Mouse (Mus musculus) lung, postnatal 10 days (tissue): Measurements from ENCODE around the gene Intu.

Experiments used
- DNase-seq: peaks from one replicate; pipeline ENCODE4 v3.0.0; 2021

Gene Intu

GRCm38 (mm10) chr3:40527976-40528950 lies 2.8 kb upstream of the Intu start:
- peak; percentile 42 for DNase-seq

DNA sequence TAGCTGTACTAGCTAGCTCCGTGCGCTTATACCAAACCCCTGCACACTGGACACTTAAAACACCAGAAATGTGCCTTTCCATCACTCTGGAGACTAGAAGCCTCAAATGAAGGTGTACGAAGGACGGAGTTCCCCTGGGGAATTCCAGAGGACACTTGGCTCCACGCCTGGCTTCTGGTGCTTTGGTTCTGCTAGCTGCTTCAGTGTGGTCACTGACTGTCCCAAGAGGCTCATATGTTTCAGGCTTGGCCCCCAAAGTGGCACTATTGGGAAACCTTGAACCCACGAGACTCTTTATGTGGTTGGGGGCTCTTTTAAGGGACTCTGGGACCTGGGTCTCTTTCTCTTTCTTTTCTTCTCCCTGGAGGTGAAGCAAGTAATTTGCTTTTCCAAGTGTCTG lies 2.1 kb upstream of the Intu start:
- DNase-seq, result no peak

- no peak for DNase-seq
These were observed 241 bp upstream of the Intu start for GRCm38 (mm10) chr3:40530845-40531244.

- DNase-seq, result no peak
These were observed 1.2 kb downstream of the Intu start for GRCm38 (mm10) chr3:40532256-40532655.

- DNase-seq, result no peak
These were observed 3.1 kb downstream of the Intu start for GRCm38 (mm10) chr3:40534141-40534540.

DNA sequence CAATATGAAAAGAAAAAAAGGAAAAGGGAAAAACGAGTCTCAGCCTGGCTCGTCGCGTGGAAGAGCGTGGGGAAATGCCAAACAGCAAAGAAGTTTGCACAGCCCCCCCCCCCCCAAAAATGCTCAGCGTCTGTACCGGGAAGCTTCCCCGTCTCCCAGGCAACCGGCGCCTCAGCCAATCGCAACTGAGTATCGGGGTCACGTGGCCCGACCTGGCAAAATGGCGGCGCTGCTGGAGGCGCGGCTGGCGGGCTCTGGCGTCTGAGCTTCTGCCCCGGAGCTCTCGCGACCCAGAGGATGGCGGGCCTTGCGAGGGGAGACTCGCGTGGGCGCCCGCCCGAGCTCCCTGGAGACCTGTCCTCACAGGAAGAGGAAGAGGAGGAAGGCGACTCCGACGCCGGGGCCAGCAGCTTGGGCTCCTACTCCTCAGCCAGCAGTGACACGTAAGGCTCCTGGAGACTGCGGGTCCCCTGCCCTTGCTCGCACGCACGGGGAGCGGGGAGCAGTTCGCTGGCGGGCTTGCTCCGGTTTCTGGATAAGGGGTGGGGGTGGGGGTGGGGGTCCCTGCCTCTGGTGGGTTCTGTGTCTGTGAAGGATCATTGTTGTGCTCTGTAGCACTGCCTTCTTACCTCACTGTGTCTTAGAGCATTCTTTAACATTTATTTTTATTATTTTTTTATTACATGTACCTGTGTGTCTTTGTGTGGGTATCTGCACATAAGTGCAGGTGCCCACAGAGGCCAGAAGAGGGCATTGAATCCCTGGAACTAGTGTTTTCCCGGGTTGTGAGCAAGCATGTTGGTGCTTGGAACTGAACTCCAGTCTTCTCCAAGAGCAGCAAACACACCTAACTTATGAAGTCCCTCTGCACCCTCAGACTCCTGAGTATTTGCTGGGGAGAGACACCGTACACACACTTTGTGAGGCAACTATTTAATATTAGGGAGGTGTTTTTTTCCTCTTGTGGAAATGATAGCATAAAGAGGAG lies 9.8 kb downstream of the Intu start:
- DNase-seq, result peak; percentile 94

DNA sequence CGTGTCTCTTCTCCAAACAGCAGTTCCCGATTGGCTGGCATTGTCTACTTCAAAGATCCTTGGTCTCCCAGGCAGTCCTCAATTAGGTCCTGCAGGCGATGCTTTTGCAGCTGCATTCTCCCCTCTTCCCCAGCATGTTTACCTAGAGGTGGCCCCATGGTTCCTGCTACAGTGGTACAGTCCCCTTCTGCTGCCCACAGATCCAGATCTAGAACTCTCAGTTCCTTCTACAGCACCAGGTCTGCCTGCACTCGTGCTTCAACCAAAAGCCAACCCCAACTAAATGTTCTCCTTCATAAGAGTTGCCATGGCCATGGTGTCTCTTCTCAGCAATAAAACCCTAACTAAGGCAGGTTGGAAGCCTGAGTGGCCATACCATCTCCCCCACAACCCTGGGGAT lies 15.5 kb downstream of the Intu start:
- DNase-seq, result no peak

DNA sequence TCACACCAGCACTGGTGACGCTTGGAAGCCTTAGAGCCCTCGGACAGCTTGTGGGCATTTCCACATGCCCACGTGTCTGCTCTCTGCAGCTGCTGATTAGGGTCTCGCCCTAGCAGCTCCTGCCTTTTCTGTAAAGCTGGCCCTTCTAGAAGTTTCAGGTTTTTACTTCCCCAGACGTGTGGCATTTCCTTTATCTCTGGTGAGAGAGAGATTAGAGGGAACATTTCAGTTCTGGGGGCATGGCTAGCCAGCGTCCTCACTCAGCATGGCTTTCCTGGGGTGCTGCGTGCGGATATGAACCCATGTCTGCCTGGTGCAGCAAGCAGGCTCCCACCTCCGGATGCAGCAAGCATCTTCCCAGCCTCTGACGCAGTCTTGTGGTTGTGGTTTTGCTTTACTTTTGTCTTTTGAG lies 121.9 kb downstream of the Intu start:
- no peak for DNase-seq

DNA sequence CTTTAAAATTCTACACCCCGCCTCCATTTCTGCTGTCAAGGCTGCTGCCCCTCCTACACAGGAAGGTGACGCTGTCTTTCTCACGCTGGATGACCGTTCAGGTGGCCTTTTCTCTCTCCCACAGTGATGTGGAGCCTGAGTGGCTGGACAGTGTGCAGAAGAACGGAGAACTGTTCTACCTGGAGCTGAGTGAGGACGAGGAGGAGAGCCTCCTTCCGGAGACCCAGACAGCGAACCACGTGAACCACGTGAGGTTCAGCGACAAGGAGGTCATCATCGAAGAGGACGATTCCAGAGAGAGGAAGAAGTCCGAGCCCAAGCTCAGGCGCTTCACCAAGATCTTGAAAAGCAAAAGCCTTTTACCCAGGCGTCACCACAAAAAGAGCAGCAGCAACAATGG lies 122.5 kb downstream of the Intu start:
- DNase-seq, result no peak

DNA sequence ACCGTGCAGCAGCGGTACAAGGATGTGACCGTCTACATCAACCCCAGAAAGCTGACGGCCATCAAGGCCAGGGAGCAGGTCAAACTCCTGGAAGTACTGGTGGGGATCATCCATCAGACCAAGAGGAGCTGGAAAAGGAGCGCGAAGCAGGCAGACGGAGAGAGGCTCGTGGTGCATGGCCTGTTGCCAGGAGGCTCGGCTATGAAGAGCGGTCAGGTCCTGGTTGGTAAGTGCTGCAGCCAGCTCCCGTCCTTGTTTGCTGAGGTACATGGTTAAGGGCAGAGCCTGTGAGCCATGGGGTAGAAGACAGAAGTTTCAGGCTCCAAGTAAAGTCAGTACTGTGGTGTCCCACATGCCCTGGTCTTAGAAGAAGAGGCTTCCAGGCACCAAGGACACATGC lies 122.9 kb downstream of the Intu start:
- peak; percentile 38 for DNase-seq

GRCm38 (mm10) chr3:40655571-40655970 lies 124.5 kb downstream of the Intu start:
- DNase-seq, result no peak

DNA sequence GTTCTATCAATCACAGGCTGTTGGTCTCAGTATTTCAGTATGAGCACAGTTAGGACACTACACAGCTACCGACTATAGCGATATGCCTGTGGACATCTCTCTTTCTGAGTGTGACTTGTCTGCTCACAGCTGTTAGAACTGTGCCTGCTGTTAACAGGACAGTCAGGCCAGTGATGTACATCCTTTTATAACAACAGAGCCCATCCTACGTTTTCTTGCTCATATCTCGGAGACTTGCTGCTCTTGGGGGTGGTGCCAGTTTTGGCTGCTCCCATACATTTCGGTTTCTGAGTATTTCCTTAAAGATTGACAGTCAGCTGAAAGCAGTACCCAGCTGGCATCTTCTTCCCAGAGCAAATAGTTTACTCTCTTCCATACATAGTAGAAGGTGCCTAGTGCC lies 125.3 kb downstream of the Intu start:
- DNase-seq, result no peak

DNA sequence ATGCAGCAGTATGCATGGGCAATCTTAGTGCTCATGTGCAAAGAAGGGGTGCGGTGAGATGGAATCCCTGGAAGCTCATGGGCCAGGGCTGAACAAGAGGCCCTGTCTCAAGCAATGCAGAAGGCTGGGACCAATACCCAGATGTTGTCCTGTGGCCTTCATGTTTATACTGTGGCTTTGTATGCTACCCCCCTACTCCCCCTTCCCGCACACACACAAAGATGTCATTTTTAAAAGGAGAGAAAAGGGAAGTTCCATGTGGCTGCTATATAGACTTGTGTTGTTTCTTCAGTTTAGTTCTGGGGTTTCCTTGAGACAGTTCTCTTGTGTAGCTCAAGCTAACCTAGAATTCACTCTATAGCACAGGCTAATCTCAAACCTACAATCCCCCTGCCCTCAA lies 129.1 kb downstream of the Intu start:
- DNase-seq, result no peak

- no peak for DNase-seq
These were observed 135.0 kb downstream of the Intu start for GRCm38 (mm10) chr3:40666109-40666508.

GRCm38 (mm10) chr3:40666861-40667719 lies 136.0 kb downstream of the Intu start:
- no peak for DNase-seq

GRCm38 (mm10) chr3:40668889-40669288 lies 137.8 kb downstream of the Intu start:
- no peak for DNase-seq

DNA sequence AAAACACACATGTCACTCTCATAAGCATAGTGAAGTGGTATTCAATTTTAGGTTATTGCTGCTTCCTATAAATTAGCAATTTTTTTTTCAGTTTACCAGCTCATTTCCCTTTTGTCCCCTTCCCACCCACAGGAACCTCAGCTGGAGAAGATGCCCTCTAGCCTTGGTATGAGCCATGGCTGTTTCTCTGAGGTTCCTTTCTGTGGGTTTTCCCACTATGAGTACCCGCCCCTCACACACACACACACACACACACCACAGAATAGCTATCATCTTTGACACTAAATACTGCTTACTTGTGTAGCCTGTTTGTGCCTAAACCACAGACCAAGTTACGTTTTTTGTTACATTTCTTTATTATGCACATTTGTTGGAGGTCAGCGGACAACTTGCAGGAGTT lies 138.3 kb downstream of the Intu start:
- DNase-seq, result no peak

GRCm38 (mm10) chr3:40673515-40673914 lies 142.4 kb downstream of the Intu start:
- DNase-seq, result no peak

GRCm38 (mm10) chr3:40674873-40675405 lies 143.9 kb downstream of the Intu start:
- DNase-seq, result no peak

- no peak for DNase-seq
These were observed 147.8 kb downstream of the Intu start for GRCm38 (mm10) chr3:40678856-40679255.

- peak; percentile 46 for DNase-seq
These were observed 151.3 kb downstream of the Intu start for GRCm38 (mm10) chr3:40682404-40682803.

DNA sequence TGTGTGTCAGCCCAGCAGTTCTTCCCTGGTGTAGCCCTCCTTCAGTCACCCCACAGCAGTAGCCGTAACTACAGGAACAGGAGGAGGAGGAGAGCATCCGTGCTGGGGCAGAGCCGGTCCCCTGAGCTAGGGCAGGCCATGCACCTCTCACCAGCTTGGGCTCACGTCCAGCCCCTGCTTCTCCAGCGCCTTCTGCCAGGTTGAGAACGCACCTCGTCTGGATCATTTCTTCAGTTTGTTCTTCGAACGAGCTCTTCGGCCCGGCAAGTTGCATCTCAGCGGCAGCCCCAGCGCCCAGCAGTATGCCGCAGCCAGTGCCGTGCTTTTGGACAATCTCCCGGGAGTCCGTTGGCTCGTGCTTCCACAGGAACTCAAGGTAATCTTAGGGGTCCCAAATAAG lies 152.1 kb downstream of the Intu start:
- no peak for DNase-seq
